Mouse (Mus musculus) lung, embryonic 15.5 days (tissue): ENCODE data around the gene Smim23. TPM values are rescaled to one million over a fixed set of nuclear protein-coding genes. Genes with fewer than 3 reads are reported as not detected.

Source experiments
- ATAC-seq: fragments of 200-750 bp; cut with Nextera tagmentation; 2 replicates; pipeline ENCODE4 v1.8.0; 2017; ENCODE audit warnings: moderate number of reproducible peaks, borderline replicate concordance; ENCODE audit not compliant: low FRiP score, low TSS enrichment; ENCODE audit errors: extremely low read depth
- H3K27ac ChIP-seq: fragments of 300-500 bp; sonication (generic); 2 replicates; pipeline ENCODE4 v1.5.1; 2015; ENCODE audit warnings: moderate library complexity, mild to moderate bottlenecking, inconsistent platforms
- H3K27me3 ChIP-seq: fragments of 300-500 bp; sonication (generic); 2 replicates; pipeline ENCODE4 v1.6.1; 2015; ENCODE audit warnings: inconsistent platforms
- H3K36me3 ChIP-seq: fragments of 300-500 bp; sonication (generic); 2 replicates; pipeline ENCODE4 v1.6.1; 2015; ENCODE audit warnings: inconsistent platforms
- H3K4me1 ChIP-seq: fragments of 300-500 bp; sonication (generic); 2 replicates; pipeline ENCODE4 v1.6.1; 2015; ENCODE audit warnings: inconsistent platforms
- H3K4me2 ChIP-seq: fragments of 300-500 bp; sonication (generic); 2 replicates; pipeline ENCODE4 v1.6.1; 2015; ENCODE audit warnings: inconsistent platforms, mild to moderate bottlenecking, moderate library complexity
- H3K4me3 ChIP-seq: fragments of 300-500 bp; sonication (generic); 2 replicates; pipeline ENCODE4 v1.5.1; 2015; ENCODE audit warnings: mild to moderate bottlenecking, inconsistent platforms
- H3K9ac ChIP-seq: fragments of 300-500 bp; sonication (generic); 2 replicates; pipeline ENCODE4 v1.6.1; 2015; ENCODE audit warnings: inconsistent platforms
- H3K9me3 ChIP-seq: fragments of 300-500 bp; sonication (generic); 2 replicates; pipeline ENCODE4 v1.6.1; 2016; ENCODE audit warnings: inconsistent platforms
- WGBS: fragments of 180-500 bp; shearing (Covaris S2); methylation state at CpG from one replicate; pipeline ENCODE4 v1.1.7; 2015; 5-methylcytosine and 5-hydroxymethylcytosine counted together
- polyA plus RNA-seq: library from polyadenylated mRNA; unstranded; fragments of >200 nt; fragmentation: Nextera tagmentation; extraction: Ambion mirVana; gene quantifications from 2 replicates; pipeline ENCODE4 v1.2.1, GENCODE M21; 2015

Gene Smim23
- not detected in 2 replicates for polyA plus RNA-seq

DNA sequence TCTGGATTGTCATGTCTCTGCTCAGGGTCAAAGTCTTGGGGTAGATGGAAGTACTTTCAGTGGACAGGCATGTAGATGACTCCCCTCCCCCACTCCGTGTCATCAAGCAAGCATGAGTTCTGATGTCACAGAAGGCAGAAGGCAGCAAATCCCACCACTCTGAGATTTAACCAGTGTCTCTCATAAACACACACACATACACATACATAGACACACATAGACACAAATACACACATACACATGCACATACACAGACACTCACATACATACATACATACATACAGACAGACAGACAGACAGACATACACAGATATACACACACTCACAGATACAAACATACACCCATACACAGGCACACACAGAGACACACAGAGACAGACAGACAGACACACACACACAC is at the start of gene Smim23:
Gene Smim23 (minus strand): TSS at position 101 of the 400 bp plus-strand sequence.
- Histone ChIP-seq H3K36me3 (no peaks in the 10 kb centered on the region), H3K4me3 (no peak within 1 kb of the TSS), H3K4me2 (no peak within 1 kb of the TSS), H3K9me3 (no peaks in the 10 kb centered on the region), H3K27me3 (no peaks in the 10 kb centered on the region), H3K9ac (no peak within 1 kb of the TSS), H3K27ac (no peak within 1 kb of the TSS), H3K4me1 (no peaks in the 10 kb centered on the region)
- 82% methylated on average over 1 of the region's 1 CpGs for WGBS
- no peak for ATAC-seq

DNA sequence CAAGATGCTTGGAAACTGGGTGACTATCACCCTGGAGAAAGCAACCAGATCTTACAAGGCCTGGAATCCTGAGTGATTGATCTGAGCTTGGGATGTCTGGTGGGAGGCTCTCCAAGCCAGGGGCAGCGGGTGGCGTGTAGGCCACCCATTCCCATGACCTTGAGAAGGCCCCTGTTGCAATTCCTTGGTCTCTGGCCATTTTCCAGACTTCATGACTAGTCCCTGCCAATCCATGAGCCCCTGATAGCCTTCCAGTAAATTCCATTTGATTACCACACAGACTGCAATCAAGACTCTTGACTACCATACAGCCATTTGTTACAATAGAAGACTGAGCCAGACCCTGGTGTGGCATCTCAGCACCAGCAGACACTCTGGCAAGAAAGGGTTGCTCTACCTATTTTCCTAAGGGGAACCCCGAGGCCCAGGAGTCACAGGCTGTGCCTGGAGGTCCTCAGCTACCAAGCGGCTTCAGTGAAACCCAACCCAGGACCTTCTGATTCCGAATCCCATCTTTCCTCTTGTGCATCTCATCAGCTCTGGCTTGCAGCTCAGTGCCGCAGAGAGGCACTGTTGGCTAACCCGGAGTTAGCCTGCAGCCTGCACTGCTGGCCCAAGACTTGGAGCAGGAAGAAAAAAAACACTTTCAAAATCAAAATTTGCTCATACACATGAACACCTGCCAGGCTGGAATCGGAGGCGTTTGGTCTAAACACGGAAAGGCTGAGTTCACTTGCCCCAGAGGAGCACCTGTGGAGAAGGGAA is 44.4 kb upstream of the Smim23 start:
- Histone ChIP-seq H3K4me2 (no peak overlapping the region), H3K4me1 (no peaks in the 10 kb centered on the region), H3K27ac (no peak overlapping the region), H3K9me3 (no peaks in the 10 kb centered on the region), H3K9ac (no peak overlapping the region), H3K27me3 (no peaks in the 10 kb centered on the region), H3K4me3 (no peak overlapping the region), H3K36me3 (no peaks in the 10 kb centered on the region)
- ATAC-seq: no peak
- WGBS: 69% methylated on average over 10 of the region's 10 CpGs

DNA sequence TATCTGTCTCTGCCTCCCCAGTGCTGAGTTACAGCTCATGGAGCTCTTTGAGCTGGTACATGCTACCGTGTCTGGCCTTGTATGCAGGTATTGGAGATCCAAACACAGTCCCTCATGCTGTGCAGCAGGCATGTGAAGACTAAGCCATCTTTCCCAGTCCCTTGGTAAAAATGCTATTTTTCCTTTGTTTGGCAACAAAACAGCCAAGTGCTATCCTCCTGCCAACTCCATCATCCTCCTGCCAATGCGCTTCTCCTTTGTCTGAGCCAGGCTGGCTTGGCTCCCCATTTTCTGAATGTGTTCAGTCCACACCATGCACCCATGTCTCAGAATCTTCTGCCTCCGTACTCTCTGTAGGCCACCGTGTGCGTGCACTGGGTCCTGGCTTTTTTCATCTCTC is 40.2 kb upstream of the Smim23 start:
- ATAC-seq: no peak
- Histone ChIP-seq H3K9me3 (no peaks in the 10 kb centered on the region), H3K9ac (no peak overlapping the region), H3K36me3 (no peaks in the 10 kb centered on the region), H3K4me3 (no peak overlapping the region), H3K4me2 (no peak overlapping the region), H3K4me1 (no peaks in the 10 kb centered on the region), H3K27me3 (no peaks in the 10 kb centered on the region), H3K27ac (no peak overlapping the region)
- 81% methylated on average over 5 of the region's 5 CpGs for WGBS

DNA sequence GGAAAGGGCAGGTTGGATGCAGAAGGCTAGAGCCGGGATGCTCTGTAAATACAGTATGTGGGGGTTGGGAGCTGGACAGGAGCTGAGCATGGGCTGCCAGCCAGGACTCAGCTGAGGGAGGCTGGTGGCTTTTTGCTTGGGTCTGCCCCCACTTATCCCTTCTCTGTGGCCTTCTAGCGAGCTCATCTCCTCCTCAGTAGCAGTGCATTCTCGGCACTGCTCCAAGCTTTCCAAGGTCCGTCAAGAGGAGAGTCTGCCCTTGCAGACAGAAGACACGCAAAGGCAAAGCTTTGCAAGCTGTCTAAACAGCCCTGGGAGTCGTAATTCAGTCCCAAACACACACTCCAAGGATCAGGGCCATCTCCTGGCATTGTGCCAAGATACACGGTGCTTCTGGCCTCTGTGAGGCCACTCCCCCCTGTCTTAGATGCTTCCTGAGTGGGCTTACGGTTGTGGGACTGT is 33.0 kb upstream of the Smim23 start:
- no peaks in the 10 kb centered on the region for H3K36me3 ChIP-seq
- no peak overlapping the region for H3K9ac ChIP-seq
- 13% methylated on average over 8 of the region's 8 CpGs for WGBS
- no peak overlapping the region for H3K4me3 ChIP-seq
- no peak overlapping the region for H3K4me2 ChIP-seq
- H3K4me1 ChIP-seq: peaks cover 7% of the 10 kb centered on the region
- no peak overlapping the region for H3K27ac ChIP-seq
- no peaks in the 10 kb centered on the region for H3K9me3 ChIP-seq
- peak; percentile 39; the same call in 1 of the 2 replicates for ATAC-seq
- H3K27me3 ChIP-seq: no peaks in the 10 kb centered on the region

DNA sequence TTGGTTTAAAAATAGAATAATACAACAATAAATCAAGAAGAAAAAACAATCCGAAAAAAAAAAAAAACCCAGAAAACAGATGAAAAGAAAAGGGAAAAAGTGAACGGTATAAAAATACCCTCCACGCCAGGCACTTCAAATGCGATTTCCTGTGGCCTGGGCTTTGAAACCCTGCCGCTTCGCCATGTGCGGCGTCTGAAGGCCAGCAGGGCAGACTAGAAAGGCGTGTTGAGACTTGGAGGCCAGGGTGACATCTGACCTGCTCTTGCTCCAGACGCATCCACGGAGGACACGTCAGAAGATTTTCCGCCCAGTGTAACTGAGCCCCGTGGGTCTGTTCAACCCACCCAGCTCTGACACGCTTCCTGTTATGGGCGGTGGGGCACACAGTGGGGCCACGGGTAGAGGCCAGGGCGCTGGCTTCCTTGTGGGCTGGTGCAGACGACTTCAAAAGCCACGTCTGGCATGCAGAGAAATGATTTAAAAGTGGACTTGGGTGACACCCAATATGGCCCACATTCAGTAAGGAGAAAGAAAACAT is 22.3 kb upstream of the Smim23 start:
- Histone ChIP-seq H3K9ac (no peak overlapping the region), H3K4me1 (peaks cover 3% of the 10 kb centered on the region; the same call in 1 of the 2 replicates), H3K27me3 (no peaks in the 10 kb centered on the region), H3K4me2 (no peak overlapping the region), H3K27ac (no peak overlapping the region), H3K36me3 (no peaks in the 10 kb centered on the region), H3K4me3 (no peak overlapping the region), H3K9me3 (no peaks in the 10 kb centered on the region)
- peak; percentile 14; the same call in 1 of the 2 replicates for ATAC-seq
- 41% methylated on average over 20 of the region's 20 CpGs for WGBS

DNA sequence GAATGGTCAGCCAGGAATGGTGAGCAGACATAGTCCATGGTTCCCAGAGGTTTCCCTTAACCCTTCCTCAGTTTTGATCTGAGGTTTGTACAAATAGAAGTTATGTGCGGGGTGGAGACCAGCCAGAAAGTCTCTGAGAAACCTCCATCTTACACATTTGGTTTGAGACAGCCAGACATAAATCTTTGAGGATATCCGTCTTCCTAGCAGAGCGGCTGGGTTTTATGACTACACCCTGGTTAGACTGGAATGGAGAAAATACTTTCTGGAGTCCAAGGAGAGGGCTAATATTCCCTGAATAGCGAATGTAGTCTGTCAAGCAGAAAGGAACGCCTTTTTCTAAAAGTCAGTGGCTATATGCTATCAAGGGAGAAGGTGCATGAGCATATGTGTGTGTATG is 16.8 kb upstream of the Smim23 start:
- H3K4me1 ChIP-seq: 0 out of 2 replicates have a peak, but pooled peaks cover under 1% of the 10 kb centered on the region
- H3K4me2 ChIP-seq: no peak overlapping the region
- H3K4me3 ChIP-seq: no peak overlapping the region
- H3K27me3 ChIP-seq: no peaks in the 10 kb centered on the region
- H3K9ac ChIP-seq: no peak overlapping the region
- 78% methylated on average over 5 of the region's 5 CpGs for WGBS
- no peak overlapping the region for H3K27ac ChIP-seq
- no peaks in the 10 kb centered on the region for H3K36me3 ChIP-seq
- no peaks in the 10 kb centered on the region for H3K9me3 ChIP-seq
- ATAC-seq: no peak

DNA sequence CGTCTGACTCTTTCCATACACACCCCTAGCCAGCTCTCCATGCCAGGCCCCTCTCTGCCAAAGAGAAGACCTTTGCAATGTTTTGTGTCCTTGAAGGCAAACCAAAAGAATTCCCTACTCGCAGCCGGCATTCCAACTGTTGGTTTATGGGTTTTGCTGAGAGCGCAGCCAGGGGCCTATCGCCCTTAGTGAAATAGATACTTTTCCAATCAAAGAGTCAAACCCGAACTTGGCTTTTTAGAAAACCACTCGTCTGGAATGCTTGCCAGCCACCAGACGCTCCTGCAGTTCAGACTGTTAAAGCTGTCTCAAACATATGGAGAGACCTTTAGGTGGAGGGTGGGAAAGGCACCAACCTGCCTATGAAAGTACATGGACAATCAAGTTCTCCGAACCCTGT is 15.9 kb upstream of the Smim23 start:
- Histone ChIP-seq H3K4me1 (no peaks in the 10 kb centered on the region), H3K9me3 (no peaks in the 10 kb centered on the region), H3K36me3 (no peaks in the 10 kb centered on the region), H3K4me2 (no peak overlapping the region), H3K27me3 (no peaks in the 10 kb centered on the region), H3K9ac (no peak overlapping the region), H3K27ac (no peak overlapping the region), H3K4me3 (no peak overlapping the region)
- ATAC-seq: no peak
- WGBS: 77% methylated on average over 9 of the region's 9 CpGs

DNA sequence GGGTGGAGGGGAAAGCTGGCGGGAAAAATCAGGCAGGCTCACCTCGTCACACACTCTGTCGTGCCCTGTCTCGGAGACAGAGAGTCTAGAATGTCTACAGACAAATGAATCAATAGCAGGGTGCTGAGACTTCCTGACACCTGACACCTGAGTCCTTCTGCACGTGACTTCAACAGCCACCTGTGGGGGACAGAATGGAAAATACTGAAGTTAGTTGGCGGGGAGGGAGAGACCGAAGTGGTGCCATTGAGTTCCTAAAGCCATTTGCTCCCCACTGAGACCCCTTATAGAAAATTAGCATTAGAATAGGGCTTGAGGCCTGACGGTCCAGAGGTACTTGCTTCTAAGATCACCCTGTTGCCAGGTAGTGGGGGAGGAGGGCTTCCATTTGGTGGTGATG is 10.6 kb upstream of the Smim23 start:
- no peak for ATAC-seq
- Histone ChIP-seq H3K27ac (no peak overlapping the region), H3K27me3 (no peaks in the 10 kb centered on the region), H3K4me2 (no peak overlapping the region), H3K4me3 (no peak overlapping the region), H3K9ac (no peak overlapping the region), H3K36me3 (no peaks in the 10 kb centered on the region), H3K4me1 (no peaks in the 10 kb centered on the region), H3K9me3 (no peaks in the 10 kb centered on the region)
- WGBS: 18% methylated on average over 8 of the region's 8 CpGs

DNA sequence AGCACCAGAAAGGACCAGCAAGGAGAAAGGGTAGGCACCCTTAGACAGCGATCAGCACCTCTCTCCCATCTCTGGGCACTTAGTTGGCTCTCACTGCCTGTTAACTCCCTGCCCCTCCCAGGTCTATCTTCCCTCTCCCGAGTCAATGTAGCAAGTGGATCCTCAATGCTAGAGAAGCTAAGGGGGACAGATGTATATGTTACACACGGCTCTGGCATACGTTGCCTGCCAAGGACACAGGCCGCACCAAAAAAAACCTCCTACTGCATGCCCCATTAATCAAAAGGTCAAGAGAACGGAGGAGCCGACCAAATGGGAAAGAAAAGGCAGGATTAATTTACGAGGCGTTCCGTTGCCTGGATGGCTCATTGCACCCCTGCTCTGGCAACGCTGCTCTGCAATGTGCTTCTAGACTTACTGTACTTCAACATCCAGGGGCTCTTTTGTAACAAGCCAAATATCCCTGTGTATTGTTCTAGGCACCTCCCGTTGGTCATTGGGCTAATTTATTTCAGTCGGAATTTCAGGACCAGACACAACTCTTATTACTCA is 10.0 kb upstream of the Smim23 start:
- Histone ChIP-seq H3K9ac (no peak overlapping the region), H3K27ac (no peak overlapping the region), H3K9me3 (no peaks in the 10 kb centered on the region), H3K4me3 (no peak overlapping the region), H3K4me1 (no peaks in the 10 kb centered on the region), H3K4me2 (no peak overlapping the region), H3K36me3 (no peaks in the 10 kb centered on the region), H3K27me3 (no peaks in the 10 kb centered on the region)
- WGBS: 45% methylated on average over 13 of the region's 13 CpGs
- ATAC-seq: no peak

DNA sequence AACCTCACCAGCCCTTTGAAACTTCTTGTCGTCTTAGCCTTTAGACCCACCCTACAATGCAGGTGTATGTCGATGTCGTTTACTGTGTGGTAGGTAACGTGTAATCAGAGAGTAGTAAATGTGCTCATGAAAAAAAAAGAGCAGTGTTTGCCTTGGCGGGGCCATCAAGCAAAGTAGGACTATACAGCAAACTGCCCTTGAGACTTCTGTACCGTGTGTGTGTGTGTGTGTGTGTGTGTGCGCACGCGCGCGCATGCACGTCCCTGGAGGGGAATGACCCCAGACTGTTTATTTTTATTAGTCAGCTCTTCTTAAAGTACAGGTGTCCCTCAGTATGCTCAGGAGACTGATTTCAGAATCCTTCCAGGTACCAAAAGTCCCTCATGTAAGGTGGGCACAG is 6.8 kb downstream of the Smim23 start:
- Histone ChIP-seq H3K9me3 (no peaks in the 10 kb centered on the region), H3K4me2 (no peak overlapping the region), H3K27ac (no peak overlapping the region), H3K4me3 (no peak overlapping the region), H3K4me1 (no peaks in the 10 kb centered on the region), H3K9ac (no peak overlapping the region), H3K27me3 (no peaks in the 10 kb centered on the region), H3K36me3 (no peaks in the 10 kb centered on the region)
- WGBS: 72% methylated on average over 12 of the region's 12 CpGs
- ATAC-seq: no peak

DNA sequence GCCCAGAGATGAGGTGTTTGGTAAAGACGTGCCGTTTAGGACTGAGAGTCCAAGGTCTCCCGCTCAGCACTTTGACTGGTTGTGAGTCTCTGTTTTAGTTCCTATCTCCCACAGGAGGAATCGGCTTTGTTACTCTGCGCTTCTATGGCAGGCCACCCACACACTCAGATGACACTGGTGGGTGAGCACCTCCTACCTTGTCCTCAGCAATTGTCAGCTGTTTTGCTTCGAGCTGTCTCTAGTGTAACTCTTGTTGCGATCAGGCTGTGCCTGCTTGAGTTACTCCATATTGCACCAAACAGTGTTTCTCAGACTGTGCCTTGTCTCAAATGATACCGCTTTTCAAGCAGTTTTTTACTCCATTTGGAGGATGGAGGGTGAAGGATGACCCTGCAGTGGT is 10.1 kb downstream of the Smim23 start:
- H3K27ac ChIP-seq: no peak overlapping the region
- no peak for ATAC-seq
- 84% methylated on average over 8 of the region's 8 CpGs for WGBS
- no peaks in the 10 kb centered on the region for H3K27me3 ChIP-seq
- no peaks in the 10 kb centered on the region for H3K4me1 ChIP-seq
- H3K36me3 ChIP-seq: no peaks in the 10 kb centered on the region
- H3K4me2 ChIP-seq: no peak overlapping the region
- no peaks in the 10 kb centered on the region for H3K9me3 ChIP-seq
- no peak overlapping the region for H3K9ac ChIP-seq
- no peak overlapping the region for H3K4me3 ChIP-seq

DNA sequence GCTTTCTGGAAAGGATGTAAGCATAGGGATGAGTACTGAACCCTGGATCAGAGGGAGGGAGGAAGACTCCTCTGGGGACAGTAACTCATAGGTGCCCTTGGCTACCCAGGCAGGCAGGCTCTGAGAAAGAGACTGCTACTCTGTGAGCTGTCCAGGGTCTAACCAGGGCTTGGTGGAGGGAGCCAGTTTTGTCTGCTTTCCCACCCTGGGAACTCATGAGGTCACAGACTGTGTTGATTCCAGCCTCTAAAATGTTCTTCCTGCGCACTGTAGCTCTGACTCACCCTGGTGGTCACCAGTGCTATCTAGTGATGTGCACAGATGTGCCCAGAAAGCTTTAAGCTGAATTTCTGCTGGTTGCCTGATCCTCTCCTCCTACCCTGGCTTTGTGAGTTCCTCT is 15.3 kb downstream of the Smim23 start:
- H3K27me3 ChIP-seq: no peaks in the 10 kb centered on the region
- 42% methylated on average over 1 of the region's 1 CpGs for WGBS
- H3K36me3 ChIP-seq: no peaks in the 10 kb centered on the region
- H3K27ac ChIP-seq: no peak overlapping the region
- H3K4me1 ChIP-seq: no peaks in the 10 kb centered on the region
- no peak overlapping the region for H3K4me2 ChIP-seq
- ATAC-seq: no peak
- no peaks in the 10 kb centered on the region for H3K9me3 ChIP-seq
- H3K4me3 ChIP-seq: no peak overlapping the region
- no peak overlapping the region for H3K9ac ChIP-seq
